Mouse (Mus musculus): ENCODE measurements around the gene Trpt1.

DNA sequence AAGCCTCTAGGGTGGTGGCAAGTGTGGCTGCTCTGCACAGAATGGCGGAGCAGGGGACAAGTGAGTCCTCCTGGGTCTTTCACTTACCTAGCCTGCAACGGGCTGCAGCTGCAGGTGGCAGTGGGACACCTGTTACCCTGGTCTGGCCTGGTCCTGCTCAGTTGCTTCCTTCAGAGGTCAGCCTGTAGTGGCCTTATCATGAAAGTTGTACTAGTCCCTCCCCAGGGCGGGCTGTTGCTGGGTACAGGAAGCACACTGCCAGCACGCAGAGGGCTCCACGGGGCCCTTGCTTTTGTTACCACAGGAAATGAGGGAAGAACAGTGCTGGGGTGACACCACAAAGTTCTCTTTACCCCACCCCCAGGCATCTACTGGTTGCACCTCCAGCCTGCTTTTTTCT lies 23.3 kb downstream of the Trpt1 start, which contains the start of gene Fermt3:
- TF ChIP-seq CTCF (IDR thresholded peaks at IDR 0.05): no peak
- TF ChIP-seq EP300 (IDR thresholded peaks at IDR 0.05): no peak

All from lung, postnatal 0 days (tissue).